Mouse (Mus musculus) liver, embryonic 15.5 days (tissue): ENCODE results near the gene Gdf11. TPM values are rescaled to one million over a fixed set of nuclear protein-coding genes. Genes with fewer than 3 reads are reported as not detected.
A peak's percentile ranks its signal among the peaks of the same experiment; 100 is the strongest.

Source experiments
- ATAC-seq: fragments of 200-750 bp; cut with Nextera tagmentation; 2 replicates; pipeline ENCODE4 v1.8.0; 2017; ENCODE audit warnings: moderate number of reproducible peaks, mild to moderate bottlenecking, moderate library complexity; ENCODE audit not compliant: insufficient read depth
- H3K27ac ChIP-seq: fragments of 300-500 bp; sonication (generic); replicated peaks from 2 replicates; pipeline ENCODE4 v1.5.1; 2015; ENCODE audit warnings: mild to moderate bottlenecking, inconsistent platforms
- H3K27me3 ChIP-seq: fragments of 300-500 bp; sonication (generic); 2 replicates; pipeline ENCODE4 v1.6.1; 2015; ENCODE audit warnings: mild to moderate bottlenecking, inconsistent platforms
- H3K36me3 ChIP-seq: fragments of 300-500 bp; sonication (generic); replicated peaks from 2 replicates; pipeline ENCODE4 v1.6.1; 2015; ENCODE audit warnings: moderate library complexity, mild to moderate bottlenecking, inconsistent platforms
- H3K4me1 ChIP-seq: fragments of 300-500 bp; sonication (generic); replicated peaks from 2 replicates; pipeline ENCODE4 v1.6.1; 2015; ENCODE audit warnings: inconsistent platforms
- H3K4me2 ChIP-seq: fragments of 300-500 bp; sonication (generic); 2 replicates; pipeline ENCODE4 v1.6.1; 2015; ENCODE audit warnings: moderate library complexity, mild to moderate bottlenecking, inconsistent platforms
- H3K4me3 ChIP-seq: fragments of 300-500 bp; sonication (generic); replicated peaks from 2 replicates; pipeline ENCODE4 v1.5.1; 2015; ENCODE audit warnings: mild to moderate bottlenecking, inconsistent platforms
- H3K9ac ChIP-seq: fragments of 300-500 bp; sonication (generic); 2 replicates; pipeline ENCODE4 v1.6.1; 2015; ENCODE audit warnings: moderate library complexity, mild to moderate bottlenecking, inconsistent platforms
- H3K9me3 ChIP-seq: fragments of 300-500 bp; sonication (generic); replicated peaks from 2 replicates; pipeline ENCODE4 v1.6.1; 2016; ENCODE audit warnings: inconsistent platforms
- WGBS: fragments of 180-500 bp; shearing (Covaris S2); methylation state at CpG from one replicate; pipeline ENCODE4 v1.1.7; 2015; ENCODE audit warnings: mixed read lengths; ENCODE audit not compliant: insufficient replicate concordance; 5-methylcytosine and 5-hydroxymethylcytosine counted together
- polyA plus RNA-seq: library from polyadenylated mRNA; unstranded; fragments of >200 nt; fragmentation: Nextera tagmentation; extraction: Ambion mirVana; gene quantifications from 2 replicates; pipeline ENCODE4 v1.2.1, GENCODE M21; 2015

The Gdf11 gene
- polyA plus RNA-seq, 1 experiment from 2014 or later, result 0.31 TPM

DNA sequence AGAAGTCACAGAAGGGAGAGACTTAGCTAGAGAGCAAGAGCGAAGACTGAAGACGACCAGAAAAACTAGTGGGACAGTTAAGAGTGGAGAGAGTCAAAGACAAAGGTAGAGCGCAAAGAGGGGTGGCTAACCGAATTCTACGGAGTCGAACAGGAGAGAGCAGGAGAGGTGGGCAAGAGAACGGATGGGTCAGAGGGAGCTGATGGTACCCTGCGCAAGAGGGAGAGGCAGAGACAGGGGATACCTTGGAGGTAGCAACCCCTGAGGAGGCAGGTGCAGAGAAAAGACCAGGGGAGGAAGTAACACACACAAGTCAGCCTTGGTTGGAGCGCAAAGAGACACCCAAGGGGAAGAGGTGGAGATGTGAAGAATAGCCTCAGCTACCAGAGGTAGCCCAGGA, 728 bp upstream of the Gdf11 start:
- Histone ChIP-seq H3K9me3 (no peaks in the 10 kb centered on the region), H3K4me2 (peak overlapping the region; percentile 74), H3K9ac (no peak overlapping the region), H3K27me3 (peaks cover 100% of the 10 kb centered on the region), H3K4me1 (peaks cover 27% of the 10 kb centered on the region), H3K4me3 (peak overlapping the region; percentile 55), H3K27ac (no peak overlapping the region), H3K36me3 (no peaks in the 10 kb centered on the region)
- no peak for ATAC-seq
- WGBS, result 3% methylated on average over 9 of the region's 9 CpGs

DNA sequence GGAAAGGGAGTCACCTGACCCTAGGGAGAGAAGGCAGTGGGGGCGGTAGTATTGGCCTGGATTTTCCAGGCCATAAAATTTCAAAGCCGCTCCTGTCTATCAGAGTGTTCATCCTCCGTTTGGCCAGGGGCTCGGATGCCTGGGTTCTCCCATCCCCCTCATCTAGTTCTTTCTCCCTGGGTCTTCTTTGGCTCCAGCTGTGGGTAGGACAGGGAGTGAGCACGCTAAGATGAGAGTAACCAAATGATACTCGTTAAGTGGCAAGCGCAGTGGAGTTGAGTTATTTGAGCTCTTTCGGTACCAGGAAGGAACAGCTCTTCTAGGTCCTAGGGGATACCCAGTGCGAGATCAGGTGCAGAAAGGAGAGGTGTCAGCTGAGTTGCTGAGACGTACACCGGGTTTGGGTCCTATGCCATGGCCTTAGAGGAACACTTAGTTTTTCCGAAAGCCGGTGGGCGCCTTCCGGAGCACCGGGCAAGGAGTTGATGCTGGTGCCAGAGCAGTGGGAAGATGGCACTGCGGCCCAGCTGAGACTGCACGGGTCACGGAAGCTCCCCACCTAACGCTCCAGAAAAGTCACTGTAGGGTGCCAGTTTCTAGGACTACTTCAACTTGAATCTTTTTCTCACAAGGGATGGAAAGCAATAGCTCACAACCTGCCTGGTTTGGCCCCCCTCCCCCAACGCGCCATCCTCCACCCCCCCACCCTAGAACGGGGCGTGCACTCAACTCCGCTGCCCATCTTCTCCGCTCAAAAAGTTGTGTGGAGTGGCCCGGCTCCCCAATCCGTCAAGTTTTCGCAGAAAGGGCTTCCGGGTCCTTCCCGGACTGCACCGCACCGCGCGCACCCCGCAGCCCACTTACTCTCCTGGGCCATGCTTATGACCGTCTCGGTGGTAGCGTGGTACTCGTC, 879 bp downstream of the Gdf11 start:
- H3K36me3 ChIP-seq, result no peaks in the 10 kb centered on the region
- peaks cover 29% of the 10 kb centered on the region for H3K4me1 ChIP-seq
- no peaks in the 10 kb centered on the region for H3K9me3 ChIP-seq
- H3K27me3 ChIP-seq, result peaks cover 84% of the 10 kb centered on the region
- ATAC-seq, result no peak
- H3K9ac ChIP-seq, result no peak overlapping the region; the same call in 1 of the 2 replicates
- peak overlapping the region; percentile 74 for H3K4me2 ChIP-seq
- no peak overlapping the region for H3K27ac ChIP-seq
- WGBS, result 2% methylated on average over 40 of the region's 40 CpGs
- peak overlapping the region; percentile 55 for H3K4me3 ChIP-seq

DNA sequence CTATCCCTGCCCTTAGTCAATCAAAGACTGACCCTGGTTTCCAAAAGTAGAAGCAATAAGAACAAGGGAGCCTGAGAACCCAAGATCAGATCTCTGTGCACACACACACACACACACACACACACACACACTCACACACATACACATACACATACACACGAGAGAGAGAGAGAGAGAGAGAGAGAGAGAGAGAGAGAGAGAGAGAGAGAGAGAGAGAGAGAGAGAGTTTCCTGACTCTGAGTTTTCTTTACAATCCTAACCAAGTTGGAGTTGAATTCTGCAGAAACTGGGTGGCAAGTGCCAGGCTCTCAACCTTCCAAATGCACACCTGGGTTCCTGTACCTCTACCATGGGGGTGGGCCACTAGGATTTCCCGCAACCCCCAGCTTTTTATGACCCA, 1.7 kb downstream of the Gdf11 start:
- Histone ChIP-seq H3K27me3 (peaks cover 76% of the 10 kb centered on the region), H3K9ac (no peak overlapping the region), H3K27ac (no peak overlapping the region), H3K9me3 (no peaks in the 10 kb centered on the region), H3K4me3 (no peak overlapping the region), H3K4me1 (peaks cover 33% of the 10 kb centered on the region), H3K36me3 (no peaks in the 10 kb centered on the region), H3K4me2 (peak overlapping the region; percentile 74; the same call in 1 of the 2 replicates)
- WGBS, result 34% methylated on average over 2 of the region's 2 CpGs
- no peak for ATAC-seq

DNA sequence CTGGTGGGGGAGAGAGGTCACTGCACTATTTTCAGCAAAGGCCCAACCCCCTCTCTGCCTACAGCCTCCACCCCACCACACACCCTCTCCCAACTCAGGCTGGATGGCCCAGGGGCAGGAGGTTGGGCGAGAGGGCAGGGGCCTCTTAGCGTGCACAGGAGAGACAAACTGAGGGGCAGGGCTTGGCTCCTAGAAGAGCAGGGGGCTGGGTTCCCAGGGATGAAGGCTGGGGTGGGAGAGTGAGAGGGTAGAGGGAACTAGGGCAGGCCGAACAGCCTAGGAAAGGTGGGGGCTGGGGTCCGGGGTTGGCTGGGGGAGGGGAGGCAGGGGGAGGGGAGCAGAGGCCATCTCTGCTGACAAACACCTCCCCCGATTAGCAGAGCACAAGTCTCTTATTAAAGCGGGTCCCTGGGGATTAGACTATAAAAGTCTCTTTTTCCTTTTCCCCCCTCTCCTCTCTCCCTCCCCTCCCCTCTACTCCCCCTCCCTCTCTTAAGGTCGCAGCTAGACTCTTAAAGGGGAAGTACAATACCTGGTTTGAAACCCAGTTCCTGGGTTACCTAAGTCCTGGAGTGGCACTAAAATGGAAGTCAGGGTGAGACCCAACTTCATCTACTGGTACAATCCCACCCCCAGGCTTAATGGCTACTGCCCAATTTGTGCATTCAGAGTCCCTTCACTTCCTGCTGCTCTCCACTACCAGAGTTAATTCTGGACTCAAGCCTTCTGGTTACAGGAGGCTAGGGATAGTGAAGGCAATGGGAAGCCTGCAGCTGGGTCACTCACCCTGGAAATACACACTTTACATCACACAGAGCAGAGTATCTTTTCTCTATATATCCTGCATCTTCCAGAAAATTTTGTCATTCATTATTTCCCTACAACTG, 2.3 kb downstream of the Gdf11 start:
- H3K27ac ChIP-seq, result no peak overlapping the region
- H3K36me3 ChIP-seq, result no peaks in the 10 kb centered on the region
- WGBS, result 6% methylated on average over 7 of the region's 7 CpGs
- ATAC-seq, result peak; percentile 52
- H3K27me3 ChIP-seq, result peaks cover 70% of the 10 kb centered on the region
- H3K4me3 ChIP-seq, result peak overlapping the region; percentile 8; the same call in 1 of the 2 replicates
- H3K4me1 ChIP-seq, result peaks cover 33% of the 10 kb centered on the region
- H3K9me3 ChIP-seq, result no peaks in the 10 kb centered on the region
- no peak overlapping the region for H3K9ac ChIP-seq
- H3K4me2 ChIP-seq, result peak overlapping the region; percentile 43

DNA sequence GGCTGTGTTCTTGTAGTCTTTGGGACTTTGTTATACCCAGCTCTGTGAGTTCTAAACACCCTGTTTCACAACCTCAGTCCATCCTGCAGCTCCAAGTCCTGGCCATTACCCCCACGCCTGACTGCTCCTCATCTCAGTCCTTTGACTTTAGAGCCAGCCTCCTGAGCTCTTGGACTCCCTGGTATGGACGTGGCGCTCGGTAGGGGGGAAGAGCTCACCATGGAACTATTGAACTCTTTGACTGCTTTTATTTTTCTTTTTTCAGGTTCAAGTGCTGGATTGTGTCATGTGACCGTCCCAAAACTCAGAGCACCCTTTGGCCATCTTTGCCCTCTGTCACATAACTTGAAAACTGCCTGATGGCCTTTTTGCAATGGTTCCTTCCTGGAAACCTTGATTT, 9.5 kb downstream of the Gdf11 start:
- Histone ChIP-seq H3K4me2 (no peak overlapping the region), H3K36me3 (peaks cover 13% of the 10 kb centered on the region), H3K9ac (no peak overlapping the region), H3K9me3 (no peaks in the 10 kb centered on the region), H3K27ac (no peak overlapping the region), H3K27me3 (no peaks in the 10 kb centered on the region; the same call in 1 of the 2 replicates), H3K4me3 (no peak overlapping the region), H3K4me1 (peaks cover 6% of the 10 kb centered on the region; the same call in 1 of the 2 replicates)
- 81% methylated on average over 5 of the region's 5 CpGs for WGBS
- no peak for ATAC-seq

DNA sequence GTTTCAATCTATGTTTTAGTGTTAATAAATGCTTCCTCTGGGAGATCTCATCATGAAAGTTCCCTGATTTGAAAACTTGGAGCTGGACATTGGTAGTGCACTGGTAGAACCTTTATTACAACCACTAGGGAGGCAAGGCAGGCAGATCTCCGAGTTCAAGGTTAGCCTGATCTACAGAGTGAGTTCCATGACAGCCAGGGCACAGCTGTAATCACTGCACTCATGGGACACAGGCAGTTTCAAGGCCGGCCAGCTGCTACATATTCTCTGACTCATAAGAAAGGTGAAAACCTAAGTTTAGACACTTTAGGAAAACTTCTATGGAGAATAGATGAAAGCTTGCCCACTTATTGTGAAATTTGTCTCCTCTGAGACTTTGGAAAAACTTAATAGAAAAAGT, 12.7 kb downstream of the Gdf11 start:
- Histone ChIP-seq H3K9ac (no peak overlapping the region), H3K4me3 (no peak overlapping the region), H3K27ac (no peak overlapping the region), H3K4me2 (no peak overlapping the region), H3K4me1 (no peaks in the 10 kb centered on the region), H3K9me3 (no peaks in the 10 kb centered on the region), H3K36me3 (peaks cover 39% of the 10 kb centered on the region), H3K27me3 (no peaks in the 10 kb centered on the region)
- WGBS, result 69% methylated on average over 2 of the region's 2 CpGs
- ATAC-seq, result no peak

DNA sequence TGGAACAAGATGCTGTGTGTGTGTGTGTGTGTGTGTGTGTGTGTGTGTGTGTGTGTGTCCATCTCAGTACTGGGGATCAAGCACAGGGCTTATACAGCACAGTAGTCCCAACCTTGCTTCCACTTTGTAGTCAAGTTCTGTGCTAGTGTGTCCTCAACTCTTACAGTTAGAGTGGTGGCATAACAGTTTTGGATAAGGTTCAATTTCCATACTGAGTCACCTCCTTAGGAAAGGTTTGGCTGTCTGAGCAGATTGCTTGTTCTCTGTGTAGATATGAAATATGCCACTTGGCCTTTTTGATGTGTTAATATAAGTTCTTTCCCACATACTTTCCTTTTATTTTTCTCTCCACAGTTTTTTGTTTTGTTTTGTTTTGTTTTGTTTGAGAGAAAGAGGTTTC, 13.2 kb downstream of the Gdf11 start:
- no peak overlapping the region for H3K4me2 ChIP-seq
- no peaks in the 10 kb centered on the region for H3K4me1 ChIP-seq
- H3K9ac ChIP-seq, result no peak overlapping the region
- H3K4me3 ChIP-seq, result no peak overlapping the region
- no peak for ATAC-seq
- H3K27ac ChIP-seq, result no peak overlapping the region
- H3K36me3 ChIP-seq, result peaks cover 44% of the 10 kb centered on the region
- H3K27me3 ChIP-seq, result no peaks in the 10 kb centered on the region
- no peaks in the 10 kb centered on the region for H3K9me3 ChIP-seq

DNA sequence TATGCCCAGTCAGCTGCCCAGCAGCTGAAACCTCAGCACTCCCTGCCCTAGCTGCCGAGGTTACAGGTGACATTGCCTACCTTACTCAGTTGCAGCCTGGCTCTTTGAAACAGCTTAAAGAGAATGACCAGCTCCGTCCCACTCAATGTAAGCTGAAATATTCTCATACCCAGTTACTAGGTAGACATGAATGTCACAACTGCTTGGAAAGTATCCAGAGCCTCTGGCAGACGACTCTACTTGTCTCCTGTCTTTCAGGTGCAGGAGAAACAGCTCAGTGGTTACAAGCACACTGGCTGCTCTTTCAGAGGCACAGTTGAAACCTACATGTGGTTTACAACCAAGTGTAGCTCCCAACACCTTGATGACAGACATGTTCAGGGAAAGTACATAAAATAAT, 21.2 kb downstream of the Gdf11 start:
- WGBS, result 73% methylated on average over 3 of the region's 3 CpGs
- Histone ChIP-seq H3K27me3 (no peaks in the 10 kb centered on the region), H3K9me3 (no peaks in the 10 kb centered on the region), H3K27ac (no peak overlapping the region), H3K4me2 (no peak overlapping the region), H3K4me3 (no peak overlapping the region), H3K9ac (no peak overlapping the region), H3K36me3 (peaks cover 66% of the 10 kb centered on the region), H3K4me1 (no peaks in the 10 kb centered on the region)
- no peak for ATAC-seq

DNA sequence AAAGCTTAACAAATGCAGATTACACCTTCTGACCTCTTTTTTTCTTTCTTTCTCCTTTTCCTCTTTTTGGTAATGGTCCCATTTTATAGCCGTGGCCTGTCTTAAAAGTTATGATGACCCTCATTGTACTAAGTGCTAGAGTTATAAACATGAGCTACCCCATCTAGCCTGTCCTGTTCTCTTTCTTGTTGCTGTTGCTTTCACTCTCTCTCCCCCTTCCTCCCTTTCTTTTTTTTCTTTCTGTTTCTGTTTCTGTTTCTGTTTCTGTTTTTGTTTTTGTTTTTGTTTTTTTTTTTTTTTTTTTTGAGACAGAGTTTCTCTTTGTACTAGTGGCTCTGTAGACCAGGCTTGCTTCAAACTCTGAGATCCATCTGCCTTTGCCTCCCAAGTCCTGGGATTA, 25.0 kb downstream of the Gdf11 start:
- no peaks in the 10 kb centered on the region for H3K27me3 ChIP-seq
- H3K9me3 ChIP-seq, result no peaks in the 10 kb centered on the region
- 76% methylated on average over 1 of the region's 1 CpGs for WGBS
- H3K36me3 ChIP-seq, result peaks cover 55% of the 10 kb centered on the region
- no peaks in the 10 kb centered on the region for H3K4me1 ChIP-seq
- no peak overlapping the region for H3K27ac ChIP-seq
- no peak overlapping the region for H3K9ac ChIP-seq
- ATAC-seq, result no peak
- no peak overlapping the region for H3K4me2 ChIP-seq
- H3K4me3 ChIP-seq, result no peak overlapping the region

DNA sequence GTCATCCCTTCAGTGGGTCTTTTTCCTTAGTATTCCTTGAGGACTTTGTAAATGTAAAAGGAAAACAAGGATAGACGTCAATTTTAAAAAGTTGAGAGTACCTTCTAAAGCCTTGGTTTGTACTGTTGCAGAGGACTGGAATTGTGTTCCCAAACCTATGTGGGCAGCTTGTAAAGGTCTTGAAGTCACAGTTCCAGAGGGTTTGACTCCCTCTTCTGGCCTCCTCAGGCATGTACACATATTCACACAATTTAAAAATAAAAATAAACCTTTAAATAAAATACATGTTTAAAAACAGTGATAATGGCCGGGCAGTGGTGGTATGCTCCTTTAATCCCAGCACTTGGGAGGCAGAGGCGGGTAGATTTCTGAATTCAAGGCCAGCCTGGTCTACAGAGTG, 25.5 kb downstream of the Gdf11 start:
- H3K27ac ChIP-seq, result no peak overlapping the region
- H3K9ac ChIP-seq, result no peak overlapping the region
- no peaks in the 10 kb centered on the region for H3K27me3 ChIP-seq
- peaks cover 55% of the 10 kb centered on the region for H3K36me3 ChIP-seq
- H3K4me2 ChIP-seq, result no peak overlapping the region
- WGBS, result 75% methylated on average over 3 of the region's 3 CpGs
- H3K9me3 ChIP-seq, result no peaks in the 10 kb centered on the region
- no peaks in the 10 kb centered on the region for H3K4me1 ChIP-seq
- no peak for ATAC-seq
- no peak overlapping the region for H3K4me3 ChIP-seq

DNA sequence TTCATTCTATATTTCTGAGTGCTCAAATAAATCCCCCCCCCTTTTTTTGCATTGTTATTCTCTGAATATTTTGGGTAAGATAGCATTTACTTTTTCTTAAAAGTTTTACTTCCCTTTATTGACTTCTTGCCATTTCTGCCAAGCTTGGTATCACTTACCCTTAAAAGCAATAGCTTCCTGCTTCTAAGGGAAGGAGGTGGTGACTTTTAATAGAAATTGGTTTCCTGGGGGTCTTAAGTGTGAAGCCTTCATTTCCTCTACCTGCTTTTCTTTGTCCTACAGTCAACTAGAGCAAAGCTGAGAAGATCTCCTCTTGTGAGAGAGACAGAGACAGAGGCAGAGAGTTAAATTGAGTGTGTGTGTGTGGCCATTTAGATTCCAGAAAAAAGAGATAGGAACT, 30.3 kb downstream of the Gdf11 start:
- H3K4me2 ChIP-seq, result no peak overlapping the region
- no peak overlapping the region for H3K9ac ChIP-seq
- no peak overlapping the region for H3K27ac ChIP-seq
- no peaks in the 10 kb centered on the region for H3K4me1 ChIP-seq
- no peaks in the 10 kb centered on the region for H3K27me3 ChIP-seq
- peaks cover 62% of the 10 kb centered on the region for H3K36me3 ChIP-seq
- ATAC-seq, result no peak
- H3K9me3 ChIP-seq, result no peaks in the 10 kb centered on the region
- no peak overlapping the region for H3K4me3 ChIP-seq
